Mouse (Mus musculus): ENCODE measurements around the gene Slc5a6. TPM values are rescaled to one million over a fixed set of nuclear protein-coding genes. Genes with fewer than 3 reads are reported as not detected.
"Not testable (repeated sequence)": the region's sequence is repeated elsewhere in the genome, so short reads cannot be mapped to it uniquely, and the experiment has no call there.

The Slc5a6 gene
- polyA plus RNA-seq, 1 experiment: 11.6 TPM

GRCm38 (mm10) chr5:31034669-31035068 lies 14.1 kb downstream of the Slc5a6 start:
- TF ChIP-seq FOSL1 (IDR thresholded peaks at IDR 0.05; ENCODE audit: insufficient read depth, low read length, poor library complexity, severe bottlenecking) (no peak), CTCF (IDR thresholded peaks at IDR 0.05; ENCODE audit: control insufficient read depth, insufficient read depth, insufficient read length) (no peak), USF1 (IDR thresholded peaks at IDR 0.05; ENCODE audit: low read depth) (no peak), CEBPB (IDR thresholded peaks at IDR 0.05; ENCODE audit: low read depth) (no peak), MYOG (IDR thresholded peaks at IDR 0.05; ENCODE audit: control insufficient read depth, extremely low read depth, insufficient read length) (no peak), MAX (IDR thresholded peaks at IDR 0.05) (no peak), MYOD1 (IDR thresholded peaks at IDR 0.05; ENCODE audit: control insufficient read depth, insufficient read length, low read depth) (no peak)
- Histone ChIP-seq H3K79me2 (ENCODE audit: control insufficient read depth, insufficient read depth) (no peaks in the 10 kb centered on the region), H3K27me3 (ENCODE audit: control insufficient read depth, insufficient read depth, insufficient read length) (no peaks in the 10 kb centered on the region), H3K4me3 (ENCODE audit: insufficient read depth, poor library complexity, severe bottlenecking) (no peak overlapping the region), H3K36me3 (ENCODE audit: control insufficient read depth, insufficient read depth) (peaks cover 8% of the 10 kb centered on the region), H3ac (ENCODE audit: control insufficient read depth, insufficient read length, low read depth) (no peak overlapping the region), H3K79me3 (ENCODE audit: low read depth) (no peaks in the 10 kb centered on the region)

GRCm38 (mm10) chr5:31031508-31031907 lies 17.2 kb downstream of the Slc5a6 start:
- H3K79me3 ChIP-seq (ENCODE audit: low read depth): no peaks in the 10 kb centered on the region
- no peaks in the 10 kb centered on the region for H3K27me3 ChIP-seq (ENCODE audit: control insufficient read depth, insufficient read depth, insufficient read length)
- H3K79me2 ChIP-seq (ENCODE audit: control insufficient read depth, insufficient read depth): no peaks in the 10 kb centered on the region
- no peak overlapping the region for H3K4me3 ChIP-seq (ENCODE audit: insufficient read depth, poor library complexity, severe bottlenecking)
- H3ac ChIP-seq (ENCODE audit: control insufficient read depth, insufficient read length, low read depth): no peak overlapping the region
- TF ChIP-seq CTCF (IDR thresholded peaks at IDR 0.05; ENCODE audit: control insufficient read depth, insufficient read depth, insufficient read length) (no peak), MYOD1 (IDR thresholded peaks at IDR 0.05; ENCODE audit: control insufficient read depth, insufficient read length, low read depth) (no peak), USF1 (IDR thresholded peaks at IDR 0.05; ENCODE audit: low read depth) (no peak), MAX (IDR thresholded peaks at IDR 0.05) (no peak), FOSL1 (IDR thresholded peaks at IDR 0.05; ENCODE audit: insufficient read depth, low read length, poor library complexity, severe bottlenecking) (no peak), MYOG (IDR thresholded peaks at IDR 0.05; ENCODE audit: control insufficient read depth, extremely low read depth, insufficient read length) (no peak), CEBPB (IDR thresholded peaks at IDR 0.05; ENCODE audit: low read depth) (no peak)
- H3K36me3 ChIP-seq (ENCODE audit: control insufficient read depth, insufficient read depth): peaks cover 5% of the 10 kb centered on the region

GRCm38 (mm10) chr5:31030926-31031325 lies 17.8 kb downstream of the Slc5a6 start:
- no peaks in the 10 kb centered on the region for H3K79me3 ChIP-seq (ENCODE audit: low read depth)
- H3ac ChIP-seq (ENCODE audit: control insufficient read depth, insufficient read length, low read depth): no peak overlapping the region
- TF ChIP-seq MAX (IDR thresholded peaks at IDR 0.05) (no peak), CEBPB (IDR thresholded peaks at IDR 0.05; ENCODE audit: low read depth) (no peak), FOSL1 (IDR thresholded peaks at IDR 0.05; ENCODE audit: insufficient read depth, low read length, poor library complexity, severe bottlenecking) (no peak), CTCF (IDR thresholded peaks at IDR 0.05; ENCODE audit: control insufficient read depth, insufficient read depth, insufficient read length) (no peak), USF1 (IDR thresholded peaks at IDR 0.05; ENCODE audit: low read depth) (no peak), MYOG (IDR thresholded peaks at IDR 0.05; ENCODE audit: control insufficient read depth, extremely low read depth, insufficient read length) (no peak), MYOD1 (IDR thresholded peaks at IDR 0.05; ENCODE audit: control insufficient read depth, insufficient read length, low read depth) (no peak)
- peaks cover under 1% of the 10 kb centered on the region for H3K36me3 ChIP-seq (ENCODE audit: control insufficient read depth, insufficient read depth)
- no peak overlapping the region for H3K4me3 ChIP-seq (ENCODE audit: insufficient read depth, poor library complexity, severe bottlenecking)
- H3K79me2 ChIP-seq (ENCODE audit: control insufficient read depth, insufficient read depth): no peaks in the 10 kb centered on the region
- no peaks in the 10 kb centered on the region for H3K27me3 ChIP-seq (ENCODE audit: control insufficient read depth, insufficient read depth, insufficient read length)

- Histone ChIP-seq H3ac (ENCODE audit: control insufficient read depth, insufficient read length, low read depth) (no peak overlapping the region), H3K27me3 (ENCODE audit: control insufficient read depth, insufficient read depth, insufficient read length) (no peaks in the 10 kb centered on the region), H3K79me3 (ENCODE audit: low read depth) (no peaks in the 10 kb centered on the region), H3K4me3 (ENCODE audit: insufficient read depth, poor library complexity, severe bottlenecking) (no peak overlapping the region), H3K36me3 (ENCODE audit: control insufficient read depth, insufficient read depth) (no peaks in the 10 kb centered on the region), H3K79me2 (ENCODE audit: control insufficient read depth, insufficient read depth) (no peaks in the 10 kb centered on the region)
- no peak for TF ChIP-seq CEBPB (IDR thresholded peaks at IDR 0.05; ENCODE audit: low read depth)
- no peak for TF ChIP-seq CTCF (IDR thresholded peaks at IDR 0.05; ENCODE audit: control insufficient read depth, insufficient read depth, insufficient read length)
Measured at GRCm38 (mm10) chr5:31024641-31025040, 24.1 kb downstream of the Slc5a6 start.

GRCm38 (mm10) chr5:31023254-31023653 lies 25.5 kb downstream of the Slc5a6 start:
- no peaks in the 10 kb centered on the region for H3K27me3 ChIP-seq (ENCODE audit: control insufficient read depth, insufficient read depth, insufficient read length)
- no peaks in the 10 kb centered on the region for H3K79me3 ChIP-seq (ENCODE audit: low read depth)
- TF ChIP-seq MAX (IDR thresholded peaks at IDR 0.05) (no peak), MYOD1 (IDR thresholded peaks at IDR 0.05; ENCODE audit: control insufficient read depth, insufficient read length, low read depth) (no peak), USF1 (IDR thresholded peaks at IDR 0.05; ENCODE audit: low read depth) (no peak), CTCF (IDR thresholded peaks at IDR 0.05; ENCODE audit: control insufficient read depth, insufficient read depth, insufficient read length) (no peak), FOSL1 (IDR thresholded peaks at IDR 0.05; ENCODE audit: insufficient read depth, low read length, poor library complexity, severe bottlenecking) (no peak), MYOG (IDR thresholded peaks at IDR 0.05; ENCODE audit: control insufficient read depth, extremely low read depth, insufficient read length) (no peak), CEBPB (IDR thresholded peaks at IDR 0.05; ENCODE audit: low read depth) (no peak)
- no peaks in the 10 kb centered on the region for H3K79me2 ChIP-seq (ENCODE audit: control insufficient read depth, insufficient read depth)
- H3K4me3 ChIP-seq (ENCODE audit: insufficient read depth, poor library complexity, severe bottlenecking): no peak overlapping the region
- no peak overlapping the region for H3ac ChIP-seq (ENCODE audit: control insufficient read depth, insufficient read length, low read depth)
- H3K36me3 ChIP-seq (ENCODE audit: control insufficient read depth, insufficient read depth): no peaks in the 10 kb centered on the region

- Histone ChIP-seq H3K36me3 (ENCODE audit: control insufficient read depth, insufficient read depth) (no peaks in the 10 kb centered on the region), H3K27me3 (ENCODE audit: control insufficient read depth, insufficient read depth, insufficient read length) (no peaks in the 10 kb centered on the region), H3K4me3 (ENCODE audit: insufficient read depth, poor library complexity, severe bottlenecking) (no peak overlapping the region), H3K79me3 (ENCODE audit: low read depth) (no peaks in the 10 kb centered on the region), H3ac (ENCODE audit: control insufficient read depth, insufficient read length, low read depth) (no peak overlapping the region), H3K79me2 (ENCODE audit: control insufficient read depth, insufficient read depth) (no peaks in the 10 kb centered on the region)
- TF ChIP-seq FOSL1 (IDR thresholded peaks at IDR 0.05; ENCODE audit: insufficient read depth, low read length, poor library complexity, severe bottlenecking) (no peak), USF1 (IDR thresholded peaks at IDR 0.05; ENCODE audit: low read depth) (no peak), CTCF (IDR thresholded peaks at IDR 0.05; ENCODE audit: control insufficient read depth, insufficient read depth, insufficient read length) (no peak), CEBPB (IDR thresholded peaks at IDR 0.05; ENCODE audit: low read depth) (no peak), MAX (IDR thresholded peaks at IDR 0.05) (no peak), MYOD1 (IDR thresholded peaks at IDR 0.05; ENCODE audit: control insufficient read depth, insufficient read length, low read depth) (no peak), MYOG (IDR thresholded peaks at IDR 0.05; ENCODE audit: control insufficient read depth, extremely low read depth, insufficient read length) (no peak)
Measured at GRCm38 (mm10) chr5:31022690-31023089, 26.0 kb downstream of the Slc5a6 start.

- H3K36me3 ChIP-seq (ENCODE audit: control insufficient read depth, insufficient read depth); H3K4me3 ChIP-seq (ENCODE audit: insufficient read depth, poor library complexity, severe bottlenecking); H3K79me3 ChIP-seq (ENCODE audit: low read depth); H3ac ChIP-seq (ENCODE audit: control insufficient read depth, insufficient read length, low read depth); H3K27me3 ChIP-seq (ENCODE audit: control insufficient read depth, insufficient read depth, insufficient read length); H3K79me2 ChIP-seq (ENCODE audit: control insufficient read depth, insufficient read depth): not testable (repeated sequence)
Measured at GRCm38 (mm10) chr5:31021790-31022189, 26.9 kb downstream of the Slc5a6 start.

Measured in C2C12 (cell line).